Mouse (Mus musculus) left cerebral cortex, postnatal 14 days (tissue): ENCODE results near the gene Tcf12. TPM values are rescaled to one million over a fixed set of nuclear protein-coding genes. Genes with fewer than 3 reads are reported as not detected.

Source experiments
- DNase-seq, 2 experiments: peaks; one replicate each; pipeline ENCODE4 v3.0.0; 2021 to 2022; ENCODE audit warnings: low spot score in 2 of 2, mixed read lengths in 1 of 2
- intact Hi-C: fragments of 180-260 bp; cut with DNase I; formaldehyde crosslinking; loops from one replicate; pipeline ENCODE4 v1.15.1; 2025
- total RNA-seq, 2 experiments: library from RNA; stranded (reverse); gene quantifications; 2 replicates each; pipeline ENCODE4 v1.2.3; 2021

Gene Tcf12
- total RNA-seq, 2 experiments from 2014 or later, result 40.8 to 48.8 TPM

GRCm38 (mm10) chr9:71940016-71940415 lies 171.7 kb downstream of the Tcf12 start:
- no peak for DNase-seq
- intact Hi-C loops, result no loop called here

DNA sequence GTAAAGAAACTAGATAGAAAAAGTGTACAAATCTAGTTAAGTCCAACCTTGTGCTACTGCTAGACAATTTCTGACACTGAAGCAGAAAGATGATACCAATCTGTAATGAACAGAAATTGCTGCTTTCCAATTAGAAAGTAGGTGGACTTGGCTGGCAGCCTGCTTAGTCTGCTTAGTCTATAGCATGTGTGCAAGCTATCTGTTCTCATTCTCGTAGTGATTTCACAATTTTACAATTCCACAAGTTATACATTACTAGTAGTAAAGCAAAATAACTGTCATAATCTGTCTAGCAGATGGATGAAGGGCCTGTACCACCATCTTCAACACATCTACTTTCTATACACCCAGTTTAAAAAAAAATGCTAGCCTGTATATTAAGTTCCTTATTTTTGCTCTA lies 175.5 kb downstream of the Tcf12 start:
- no peak for DNase-seq

DNA sequence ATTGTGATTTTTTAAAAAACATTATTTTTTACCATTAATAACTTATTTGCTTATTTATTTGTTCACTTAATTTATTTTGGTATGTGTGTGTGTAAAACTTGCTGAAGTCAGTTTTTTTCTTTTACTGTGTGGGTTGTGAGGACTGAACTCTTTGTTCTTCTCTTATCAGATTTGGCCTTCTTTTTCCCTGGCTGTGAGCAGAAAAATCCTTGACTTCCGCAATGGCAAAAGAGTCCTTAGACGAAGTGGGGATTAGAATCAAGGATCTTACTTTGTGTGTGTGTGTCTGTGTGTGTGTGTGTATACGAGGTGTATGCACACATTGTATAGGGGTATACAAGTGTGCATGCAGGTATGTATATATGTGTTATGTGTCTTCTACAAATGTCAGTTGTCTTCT lies 176.8 kb downstream of the Tcf12 start:
- DNase-seq, result no peak
- intact Hi-C loops, result no loop called here

More for the DNA sequence above, 175.5 kb downstream of the Tcf12 start:
- intact Hi-C loops, result no loop called here

- DNase-seq, result no peak
- intact Hi-C loops, result no loop called here
Observed at GRCm38 (mm10) chr9:71931965-71932364, 179.7 kb downstream of the Tcf12 start.

DNA sequence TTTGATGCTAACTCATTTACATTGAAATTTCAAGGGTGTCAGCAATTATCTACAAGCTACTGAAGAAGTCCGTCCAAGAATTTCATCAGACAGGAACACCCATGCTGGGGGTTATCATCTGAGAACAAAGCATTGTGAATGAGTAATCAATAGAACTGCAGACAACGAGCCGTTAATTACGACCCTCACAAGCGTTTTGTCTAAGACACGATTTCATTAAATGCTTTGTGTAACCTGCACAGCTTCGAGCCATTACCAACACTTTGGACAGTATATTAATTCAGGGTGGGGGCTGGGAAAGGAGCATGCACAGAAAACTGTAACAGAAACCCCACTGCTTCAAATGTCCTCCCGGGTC lies 180.3 kb downstream of the Tcf12 start:
- no peak for DNase-seq
- intact Hi-C loops, result no loop called here

DNA sequence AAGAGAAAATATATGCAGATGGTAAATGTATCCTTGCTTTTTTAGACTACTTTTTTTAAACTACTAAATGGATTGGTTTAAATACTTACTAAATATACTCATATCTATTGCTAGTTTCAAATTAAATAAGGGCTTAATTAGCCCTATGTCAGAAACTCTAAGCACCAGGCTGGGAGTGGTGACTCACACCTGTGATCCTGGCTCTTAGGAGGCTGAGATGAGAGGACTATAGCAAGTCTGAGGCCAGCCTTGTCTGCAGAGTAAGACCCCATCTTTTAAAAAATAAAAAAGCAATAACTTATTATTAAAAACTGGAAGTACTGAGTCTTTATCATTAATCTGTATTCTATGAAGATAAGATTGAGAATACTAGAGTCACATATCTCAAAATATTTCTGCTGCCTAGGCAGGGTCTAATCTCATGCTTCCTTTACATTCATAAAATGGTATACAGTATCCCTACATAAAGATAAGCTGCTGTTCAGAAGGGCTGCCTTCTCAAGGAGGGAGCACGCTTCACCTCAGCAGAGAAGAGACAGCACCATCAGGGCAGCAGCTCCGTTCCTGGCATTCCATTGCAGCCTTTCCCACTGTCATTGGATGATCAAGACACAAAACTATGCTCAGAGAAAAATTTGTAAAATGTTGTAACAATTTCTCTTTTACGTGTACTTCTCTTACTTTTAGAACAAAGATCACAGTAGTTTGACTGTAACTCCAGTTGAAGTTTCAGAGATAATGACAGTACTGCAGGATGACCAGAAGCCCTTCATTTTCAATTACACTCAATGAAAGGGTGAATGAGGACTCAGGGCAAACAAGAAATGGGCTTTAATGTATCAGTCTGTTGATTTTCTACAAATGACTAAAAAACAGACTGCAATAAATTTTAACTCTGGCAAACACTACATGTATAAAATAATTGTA lies 181.0 kb downstream of the Tcf12 start:
- intact Hi-C loops, result no loop called here
- DNase-seq, result no peak

DNA sequence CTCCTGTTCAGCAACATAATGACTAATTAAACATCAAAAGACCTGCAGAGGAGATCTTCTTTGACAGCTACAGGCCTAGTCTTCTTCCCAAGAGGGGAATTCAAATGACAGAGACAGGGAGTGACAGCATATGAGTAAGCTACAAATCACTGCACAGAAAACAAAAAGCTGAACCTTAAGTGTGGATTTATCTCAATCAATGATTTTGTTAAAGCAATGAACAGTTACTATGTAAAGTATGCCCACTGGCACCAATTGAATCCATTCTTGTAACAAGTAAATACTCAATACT lies 195.1 kb downstream of the Tcf12 start:
- no peak for DNase-seq
- intact Hi-C loops, result no loop called here

DNA sequence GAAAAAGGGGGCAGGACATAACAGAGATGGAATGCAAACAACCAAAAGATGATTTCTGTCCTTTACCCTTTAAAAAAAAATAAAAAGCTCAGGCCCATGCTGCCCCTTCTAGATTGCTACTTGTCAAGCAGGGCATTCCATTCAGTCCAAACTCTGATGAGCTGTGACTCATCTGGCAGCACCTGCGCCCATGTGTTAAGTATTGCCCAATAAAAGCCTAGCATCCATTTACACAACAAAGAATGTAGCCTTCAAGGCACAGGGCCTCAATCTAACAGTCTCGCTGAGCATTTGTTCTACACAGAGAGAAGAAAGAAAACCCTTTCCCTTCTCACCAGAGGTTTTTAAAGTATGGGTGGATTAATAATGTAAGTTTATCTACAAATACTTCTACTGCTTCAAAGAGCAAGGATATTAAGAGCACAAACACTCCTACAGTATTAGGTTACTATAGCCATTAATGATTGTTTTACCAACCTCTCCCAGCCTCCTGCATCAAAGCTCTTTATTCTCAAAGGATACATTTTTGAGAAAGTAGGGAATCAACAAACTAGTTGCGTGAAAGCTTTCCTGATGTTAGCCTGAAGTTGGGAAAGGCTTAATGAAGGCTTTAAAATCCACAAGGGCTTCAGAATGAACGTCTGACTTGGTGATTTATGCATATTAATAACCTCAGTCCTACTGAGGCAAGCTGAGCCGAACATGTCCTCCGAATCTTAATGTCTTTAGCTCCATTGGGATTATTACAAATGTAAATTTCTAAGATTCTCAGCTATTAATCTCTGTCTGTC lies 195.6 kb downstream of the Tcf12 start:
- no peak for DNase-seq
- intact Hi-C loops, result no loop called here

- no peak for DNase-seq
- intact Hi-C loops, result no loop called here
Observed at GRCm38 (mm10) chr9:71906522-71906921, 205.1 kb downstream of the Tcf12 start.

DNA sequence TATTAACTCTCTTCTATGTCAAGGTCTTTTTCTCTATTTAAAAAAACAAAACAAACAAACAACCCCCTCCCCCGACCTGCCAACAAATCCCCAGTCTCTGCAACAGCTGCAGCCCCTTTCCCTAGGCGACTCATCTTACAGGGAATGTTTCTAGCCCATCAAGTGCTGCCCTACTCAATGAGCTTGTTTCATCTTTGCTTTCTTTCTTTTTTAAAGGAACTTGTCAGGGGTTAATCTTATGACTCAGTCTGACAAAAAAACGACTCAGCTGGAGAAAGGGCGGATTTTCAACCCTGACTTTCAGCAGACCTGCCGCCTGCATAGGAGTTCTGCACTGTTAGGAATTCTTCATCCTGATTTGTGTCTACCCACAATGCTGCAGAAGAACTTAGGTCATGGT lies 212.8 kb downstream of the Tcf12 start:
- no peak for DNase-seq
- intact Hi-C loops, result no loop called here

DNA sequence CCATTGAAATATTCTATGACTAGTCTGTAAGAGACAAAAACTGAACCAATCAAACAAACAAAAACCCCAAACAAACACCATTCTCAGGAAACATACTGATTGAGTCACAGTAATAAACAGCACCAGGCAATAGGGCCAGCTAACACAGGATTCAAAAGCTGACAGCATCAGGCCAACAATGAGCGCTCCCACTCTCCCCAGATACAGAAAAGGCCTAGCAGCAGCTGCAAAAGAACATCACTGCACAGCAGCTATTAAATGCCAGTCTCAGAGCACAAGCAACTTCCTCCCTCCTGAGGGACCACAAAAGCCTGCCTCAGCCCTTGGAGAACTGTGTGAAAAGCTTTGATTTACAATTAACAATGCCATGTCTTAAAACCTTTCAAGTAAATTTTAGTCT lies 214.3 kb downstream of the Tcf12 start:
- peak; percentile 23 to 25 for DNase-seq
- intact Hi-C loops, result no loop called here

GRCm38 (mm10) chr9:71895931-71896724 lies 215.5 kb downstream of the Tcf12 start:
- intact Hi-C loops, result no loop called here
- DNase-seq, result peak; percentile 29 to 71

GRCm38 (mm10) chr9:71895291-71895690 lies 216.4 kb downstream of the Tcf12 start:
- intact Hi-C loops, result no loop called here
- no peak for DNase-seq

GRCm38 (mm10) chr9:71894943-71895286 lies 216.8 kb downstream of the Tcf12 start:
- intact Hi-C loops, result no loop called here
- DNase-seq, result no peak

- intact Hi-C loops, result no loop called here
- no peak for DNase-seq
Observed at GRCm38 (mm10) chr9:71894246-71894942, 217.3 kb downstream of the Tcf12 start.

DNA sequence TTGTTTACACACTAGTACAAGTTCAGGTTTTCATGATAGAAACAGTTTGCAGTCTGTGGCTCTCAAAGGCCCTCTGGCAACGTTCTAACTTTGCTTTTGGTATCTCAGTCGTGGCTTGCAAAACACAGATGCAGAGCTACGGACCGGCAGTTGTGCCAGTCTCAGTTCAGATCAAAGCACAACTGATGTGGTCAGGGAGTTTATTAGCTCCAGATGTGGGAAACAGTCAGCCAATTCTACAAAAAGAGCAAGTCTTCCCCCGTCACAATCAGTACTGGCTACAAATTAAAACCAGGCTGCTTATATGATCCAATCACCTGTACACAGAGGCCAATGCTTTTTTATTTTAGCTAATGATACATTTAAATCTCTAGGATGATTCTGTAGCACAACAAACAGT lies 223.2 kb downstream of the Tcf12 start:
- DNase-seq, result no peak

DNA sequence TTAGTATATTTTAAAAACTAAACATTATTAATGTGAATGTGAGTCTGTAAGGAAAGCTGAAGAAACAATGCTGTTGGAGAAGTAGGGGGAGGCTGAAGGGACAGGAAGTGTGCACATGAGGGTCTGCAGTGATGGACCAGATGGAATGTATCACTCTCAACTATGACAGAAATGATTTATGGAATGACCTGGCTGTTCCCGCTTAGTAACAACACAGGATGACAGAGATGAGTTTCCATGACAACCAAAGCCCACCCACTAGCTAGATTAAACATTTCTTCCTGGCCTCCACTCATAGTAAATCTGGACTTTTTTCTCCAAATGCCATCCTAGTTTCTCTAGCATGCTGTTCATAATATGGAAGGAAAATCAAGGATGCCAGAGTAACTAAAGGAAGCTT lies 231.0 kb downstream of the Tcf12 start:
- intact Hi-C loops, result no loop called here
- no peak for DNase-seq

More for the DNA sequence above, 223.2 kb downstream of the Tcf12 start:
- intact Hi-C loops, result loop anchor here (5.0 kb wide), 1 partner anchor 221 kb away; no protein-coding TSS in a partner anchor

DNA sequence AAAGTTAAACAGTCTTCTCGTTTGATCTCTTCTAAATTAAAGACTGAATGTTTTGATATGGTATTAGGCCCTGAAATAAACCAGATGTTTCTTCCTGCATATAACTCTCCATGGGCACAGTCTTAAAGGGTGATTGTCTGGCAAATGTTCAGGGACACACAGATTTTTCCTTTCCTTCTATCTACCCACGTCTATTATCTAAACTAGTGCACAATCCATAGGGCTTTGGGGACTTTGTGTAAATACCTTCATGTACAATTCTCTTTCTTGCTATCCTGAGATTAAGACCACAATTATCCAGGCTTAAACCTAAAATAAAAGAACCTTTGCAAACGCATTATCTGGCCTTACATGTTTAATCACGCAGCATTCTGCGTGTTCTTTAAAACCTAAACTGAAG lies 231.7 kb downstream of the Tcf12 start:
- DNase-seq, result no peak
- intact Hi-C loops, result no loop called here

GRCm38 (mm10) chr9:71879415-71879814 lies 232.3 kb downstream of the Tcf12 start:
- intact Hi-C loops, result no loop called here
- no peak for DNase-seq

GRCm38 (mm10) chr9:71877867-71878266 lies 233.8 kb downstream of the Tcf12 start:
- intact Hi-C loops, result no loop called here
- DNase-seq, result no peak
